Mouse (Mus musculus) monocyte, adult 5-6 weeks (primary cell): ENCODE data around the gene Stat6. TPM values are rescaled to one million over a fixed set of nuclear protein-coding genes. Genes with fewer than 3 reads are reported as not detected.

Experiments used
- ATAC-seq: fragments of 153-309, 156-312 bp; replicated peaks from 2 replicates; pipeline ENCODE4 v1.8.0; 2017; ENCODE audit warnings: mild to moderate bottlenecking; ENCODE audit not compliant: low TSS enrichment, insufficient number of reproducible peaks, severe bottlenecking, poor library complexity, low FRiP score
- total RNA-seq: library from RNA; stranded (forward); fragments of 200-1000, 200-491, 200-594 nt; gene quantifications from 3 replicates; pipeline ENCODE4 v1.2.3, GENCODE M21; 2017

The Stat6 gene
- total RNA-seq, 1 experiment from 2014 or later, result 171 TPM

GRCm38 (mm10) chr10:127665366-127666181, 22.8 kb downstream of the Stat6 start:
- ATAC-seq, result no peak

GRCm38 (mm10) chr10:127666501-127667268, 23.9 kb downstream of the Stat6 start, which contains the start of gene Nemp1:
TSS of gene Nemp1 (plus strand) at chr10:127666901.
- ATAC-seq, result peak; percentile 36

GRCm38 (mm10) chr10:127667269-127668092, 24.7 kb downstream of the Stat6 start:
- peak; percentile 45 for ATAC-seq

GRCm38 (mm10) chr10:127668093-127669050, 25.6 kb downstream of the Stat6 start, which contains the start of gene Nab2:
TSS of gene Nab2 (minus strand) at chr10:127668568.
- peak; percentile 54 for ATAC-seq

DNA sequence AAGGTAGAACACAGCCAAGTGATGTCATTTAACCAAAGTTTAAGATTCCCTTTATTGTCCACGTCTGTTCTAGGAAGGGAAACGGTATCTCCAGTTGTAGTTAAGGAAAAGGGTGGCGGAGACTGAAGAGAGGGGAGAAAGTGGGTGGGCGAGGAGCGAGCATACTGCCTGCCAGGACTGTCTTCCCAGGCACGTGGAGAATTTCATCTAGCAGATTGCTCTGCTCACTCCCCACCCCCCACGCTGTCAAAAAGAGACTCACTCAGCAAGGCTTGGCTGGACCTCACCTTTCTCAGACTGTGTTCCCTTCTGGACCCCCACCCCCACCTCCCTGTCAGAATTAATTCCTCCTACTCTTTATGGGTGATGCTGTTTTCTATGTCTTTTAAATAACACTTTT, 26.4 kb downstream of the Stat6 start:
- no peak for ATAC-seq

DNA sequence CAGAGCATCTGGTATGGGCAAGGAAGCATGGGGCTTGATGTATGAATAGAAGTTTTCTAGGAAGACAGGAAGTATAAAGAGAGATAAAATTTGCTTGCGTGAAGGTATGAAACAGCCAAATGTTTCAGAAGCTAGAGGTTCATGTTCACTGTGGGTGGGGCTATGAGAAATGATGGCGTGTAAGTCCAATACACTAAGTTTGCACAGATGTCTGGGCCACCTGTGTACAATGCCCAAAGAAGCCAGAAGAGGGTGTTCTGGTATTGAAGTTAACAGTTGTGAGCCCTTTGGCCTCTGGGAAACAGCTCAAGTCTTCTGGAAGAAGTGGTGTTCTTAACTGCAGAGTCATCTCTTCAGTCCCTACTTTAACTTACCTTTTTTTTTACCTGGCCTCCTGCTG, 27.4 kb downstream of the Stat6 start:
- no peak for ATAC-seq

GRCm38 (mm10) chr10:127671276-127671675, 28.5 kb downstream of the Stat6 start:
- no peak for ATAC-seq

DNA sequence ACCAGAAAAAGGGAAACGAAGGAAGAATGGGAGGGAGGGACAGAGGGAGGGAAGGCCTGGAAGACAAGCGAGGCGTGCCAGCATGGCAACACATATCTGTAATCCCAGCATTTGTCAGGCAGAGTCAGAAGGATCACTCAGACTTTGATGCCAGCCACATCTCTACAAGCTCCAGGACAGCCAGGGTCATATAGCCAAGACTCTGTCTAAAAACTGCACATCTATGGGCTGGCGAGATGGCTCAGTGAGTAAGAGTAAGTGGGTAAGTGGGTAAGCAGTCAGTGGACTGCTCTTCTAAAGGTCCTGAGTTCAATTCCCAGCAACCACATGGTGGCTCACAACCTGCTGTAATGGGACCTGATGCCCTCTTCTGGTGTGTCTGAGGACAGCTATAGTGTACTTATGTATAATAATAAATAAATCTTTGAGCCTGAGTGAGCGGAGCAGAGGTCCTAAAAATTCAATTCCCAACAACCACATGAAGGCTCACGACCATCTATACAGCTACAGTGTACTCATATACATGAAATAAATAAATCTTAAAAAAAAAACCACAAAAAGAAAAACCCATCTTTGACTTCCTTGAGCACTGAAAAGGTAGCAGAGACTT, 31.4 kb downstream of the Stat6 start:
- no peak for ATAC-seq

DNA sequence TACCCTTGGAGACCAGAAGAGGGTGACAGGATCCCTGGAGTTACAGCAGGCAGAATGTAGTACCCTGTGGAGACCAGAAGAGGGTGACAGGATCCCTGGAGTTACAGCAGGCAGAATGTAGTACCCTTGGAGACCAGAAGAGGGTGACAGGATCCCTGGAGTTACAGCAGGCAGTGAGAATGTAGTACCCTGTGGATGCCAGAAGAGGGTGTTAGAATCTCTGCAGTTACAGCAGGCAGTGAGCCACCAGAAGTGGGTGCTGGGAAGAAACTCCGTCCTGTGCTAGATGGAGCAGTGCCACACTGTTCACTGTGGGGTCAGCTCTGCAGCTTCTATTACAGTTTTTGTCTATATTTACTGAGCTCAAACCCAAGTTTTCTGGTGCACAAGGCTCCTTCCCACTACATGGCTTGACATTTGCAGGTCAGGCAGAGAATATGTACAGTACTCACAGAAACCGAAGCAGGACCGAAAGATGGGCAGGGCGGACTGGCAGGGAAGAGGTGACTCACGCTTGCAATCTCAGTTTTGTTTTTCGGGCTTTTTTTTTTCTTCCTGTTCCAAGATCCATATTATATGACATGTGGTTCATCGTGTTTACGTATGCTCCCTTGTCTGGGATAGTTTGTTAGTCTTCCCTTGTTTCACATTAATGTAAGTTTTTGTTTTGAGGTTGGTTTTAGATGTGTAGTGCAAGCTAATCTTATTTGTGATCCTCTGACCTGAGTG, 32.2 kb downstream of the Stat6 start:
- peak; percentile 87 for ATAC-seq

GRCm38 (mm10) chr10:127675859-127676398, 33.1 kb downstream of the Stat6 start:
- no peak for ATAC-seq

DNA sequence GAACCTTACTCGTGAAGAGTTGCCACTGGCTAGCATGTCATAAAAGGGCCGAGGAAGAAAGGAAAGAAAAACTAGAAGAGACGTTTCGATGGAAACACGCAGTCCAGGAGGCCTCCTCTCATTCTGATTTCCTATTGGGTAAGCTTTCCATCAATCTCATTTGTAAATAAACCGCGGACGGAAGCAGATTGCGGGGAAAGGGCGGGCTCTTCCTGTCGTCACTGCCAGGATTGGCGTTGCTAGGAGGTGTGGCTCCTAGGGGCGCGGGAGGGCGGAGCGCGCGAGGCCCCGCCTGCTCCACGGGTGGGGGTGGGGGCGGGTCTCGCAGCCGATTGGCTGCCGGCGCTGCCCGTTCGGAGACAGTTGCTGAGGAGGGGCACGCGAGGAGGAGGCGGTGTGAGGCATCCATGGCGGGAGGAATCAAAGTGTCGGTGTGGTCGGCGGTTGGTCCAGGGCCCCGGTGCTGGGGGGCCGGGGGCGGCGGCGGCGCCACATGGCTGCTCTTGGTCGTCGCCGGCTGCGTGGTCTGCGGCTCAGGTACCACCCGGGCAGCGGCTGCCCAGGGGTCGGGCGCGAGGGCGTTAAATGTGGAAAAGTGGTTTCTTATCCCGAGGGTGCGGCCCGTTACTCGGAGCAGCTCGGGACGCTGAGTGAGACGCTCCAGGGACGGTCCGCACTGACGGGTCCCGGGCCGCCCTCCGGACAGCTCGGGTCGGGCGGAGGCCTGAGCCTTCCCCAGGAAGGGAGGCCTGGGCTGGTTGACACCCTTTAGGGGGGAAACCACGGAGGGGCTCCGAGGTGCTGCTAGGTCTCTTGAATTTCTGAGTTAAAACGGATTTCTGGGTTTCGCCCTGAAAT, 34.1 kb downstream of the Stat6 start:
- ATAC-seq, result peak; percentile 83

DNA sequence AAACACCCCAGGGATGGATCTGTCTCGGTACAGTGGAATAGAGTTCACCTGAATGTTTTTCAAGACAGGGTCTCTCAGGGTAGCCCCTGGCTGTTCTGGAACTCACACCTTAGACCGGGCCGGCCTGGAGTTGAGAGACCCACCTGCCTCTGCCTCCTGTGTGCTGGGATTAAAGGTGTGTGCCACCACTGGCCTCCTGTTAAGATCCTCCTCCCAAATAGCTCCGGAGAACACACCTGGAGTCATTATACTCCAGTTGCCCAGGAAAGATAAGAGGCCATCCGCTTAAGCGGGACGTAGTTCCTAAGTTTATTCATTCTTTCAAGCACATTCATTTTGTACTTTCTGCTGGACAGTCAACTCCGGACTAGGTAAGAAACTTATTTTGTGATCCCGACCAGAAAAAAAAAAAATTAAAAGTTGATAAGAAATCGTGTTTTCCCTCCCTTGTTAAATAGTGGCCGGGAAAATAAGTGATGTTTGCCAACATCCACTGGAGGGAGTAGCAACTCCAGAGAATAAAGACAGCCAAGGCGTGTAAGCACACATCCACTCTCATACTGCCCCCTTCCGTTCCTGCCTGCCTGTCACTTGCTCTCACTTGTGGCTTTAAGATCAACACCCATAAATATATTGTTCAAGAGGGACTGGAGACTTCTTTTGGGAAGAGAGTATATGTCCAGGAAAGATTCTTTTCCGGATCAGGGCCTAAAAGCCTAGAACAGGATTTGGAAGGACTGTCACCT, 35.0 kb downstream of the Stat6 start:
- ATAC-seq, result no peak

- ATAC-seq, result no peak
Measured at GRCm38 (mm10) chr10:127679208-127679607, 36.4 kb downstream of the Stat6 start.

GRCm38 (mm10) chr10:127679881-127680280, 37.1 kb downstream of the Stat6 start:
- no peak for ATAC-seq

DNA sequence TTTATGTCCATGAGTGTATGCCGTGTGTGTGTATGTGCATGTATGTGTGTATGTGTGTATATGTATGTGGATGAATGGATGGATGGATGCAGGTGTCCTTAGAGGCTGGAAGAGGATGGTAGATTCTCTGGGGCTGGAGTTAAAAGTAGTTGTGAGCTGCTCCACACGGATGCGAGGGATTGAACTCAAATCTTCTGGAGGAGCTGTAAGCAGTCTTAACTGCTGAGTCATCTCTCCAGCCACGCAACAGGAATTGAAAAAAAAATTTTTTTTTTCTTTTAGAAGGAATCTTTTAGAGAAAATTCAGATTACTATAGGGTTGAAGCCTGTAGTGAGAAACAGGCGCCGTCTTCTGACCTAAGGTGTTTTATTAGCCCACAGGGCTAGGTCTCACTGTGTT, 40.1 kb downstream of the Stat6 start:
- ATAC-seq, result no peak
